Mouse (Mus musculus) erythroblast, embryonic 14.5 days (primary cell): ENCODE measurements around the gene Pou2f3. TPM values are rescaled to one million over a fixed set of nuclear protein-coding genes. Genes with fewer than 3 reads are reported as not detected.

Experiments used
- H3K27me3 ChIP-seq: 2 replicates; pipeline ENCODE4 v1.6.1; 2012; ENCODE audit warnings: inconsistent platforms; ENCODE audit not compliant: control insufficient read depth
- H3K36me3 ChIP-seq: 2 replicates; pipeline ENCODE4 v1.6.1; 2012; ENCODE audit warnings: mild to moderate bottlenecking, inconsistent platforms; ENCODE audit not compliant: control insufficient read depth
- H3K4me1 ChIP-seq: 2 replicates; pipeline ENCODE4 v1.6.1; 2012; ENCODE audit warnings: inconsistent platforms; ENCODE audit not compliant: control insufficient read depth
- H3K4me3 ChIP-seq: replicated peaks from 2 replicates; pipeline ENCODE3; 2012; ENCODE audit warnings: moderate library complexity, mild to moderate bottlenecking, inconsistent platforms
- H3K9me3 ChIP-seq: 2 replicates; pipeline ENCODE4 v1.6.1; 2012; ENCODE audit warnings: low read length, inconsistent platforms, mixed read lengths; ENCODE audit not compliant: control insufficient read depth
- GATA1 ChIP-seq: IDR thresholded peaks from 2 replicates; pipeline ENCODE4 v1.6.1; 2012; ENCODE audit warnings: low read length, inconsistent platforms, mixed read lengths
- TAL1 ChIP-seq: IDR thresholded peaks from 3 replicates; pipeline ENCODE4 v1.6.1; 2012; ENCODE audit warnings: low read length, inconsistent platforms, mixed read lengths
- polyA plus RNA-seq: library from polyadenylated mRNA; stranded (reverse); fragments of >175 nt; gene quantifications from 2 replicates; pipeline ENCODE4 v1.2.3, GENCODE M21; 2012

The Pou2f3 gene
- not detected in 2 replicates for polyA plus RNA-seq

DNA sequence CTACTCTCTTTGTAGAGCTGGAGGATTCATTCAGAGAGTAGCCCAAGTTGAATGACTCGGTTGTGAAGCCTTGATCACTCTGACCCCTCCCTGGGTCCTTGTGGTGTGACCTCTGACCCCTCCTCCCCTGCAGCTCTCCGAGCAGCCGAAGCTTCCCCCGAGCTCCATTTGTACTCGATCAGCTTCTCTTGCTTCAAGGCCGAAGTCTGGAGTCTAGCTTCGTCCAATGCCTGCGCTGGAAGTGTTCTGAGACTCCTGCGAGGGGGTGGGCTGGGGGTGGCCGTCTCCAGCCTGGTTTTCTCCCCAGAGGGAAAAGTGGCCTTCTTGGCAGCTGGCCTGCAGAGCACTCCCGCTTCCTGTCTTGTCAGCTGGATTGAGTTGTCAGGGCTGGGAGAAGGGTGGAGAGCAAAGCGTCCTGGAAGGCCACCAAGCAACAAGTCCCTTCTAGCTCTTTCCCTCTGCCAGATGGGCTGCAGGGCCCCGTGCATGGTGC is at the start of gene Pou2f3:
TSS of gene Pou2f3 (minus strand) at position 180 of the 493 bp plus-strand sequence.
- H3K27me3 ChIP-seq: peaks cover 63% of the 10 kb centered on the region
- H3K4me1 ChIP-seq: no peaks in the 10 kb centered on the region
- H3K36me3 ChIP-seq: no peaks in the 10 kb centered on the region
- no peaks in the 10 kb centered on the region for H3K9me3 ChIP-seq
- no peak within 1 kb of the TSS for H3K4me3 ChIP-seq
- no peak for TF ChIP-seq GATA1
- TF ChIP-seq TAL1: no peak

DNA sequence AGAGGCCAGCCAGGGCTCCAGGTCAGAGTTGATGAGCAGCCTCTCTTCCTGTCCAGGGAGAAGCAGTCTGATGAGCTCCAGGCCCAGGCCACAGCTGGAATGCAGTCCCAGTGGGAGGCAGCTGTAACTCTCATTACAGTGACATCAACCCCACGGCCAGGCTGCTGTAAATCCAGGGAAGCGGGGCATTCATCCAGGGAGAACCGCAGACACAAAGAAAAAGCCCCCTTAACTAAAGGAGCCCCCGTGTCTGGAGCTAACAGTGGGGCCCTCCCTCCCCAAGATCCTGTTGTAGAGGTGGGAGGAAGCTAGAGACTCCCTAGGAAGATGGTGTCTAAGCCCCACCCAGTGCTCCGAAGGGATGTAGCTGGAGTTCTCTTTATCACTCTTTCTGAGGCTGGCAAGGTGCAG is 43.1 kb upstream of the Pou2f3 start:
- H3K9me3 ChIP-seq: no peaks in the 10 kb centered on the region
- no peaks in the 10 kb centered on the region for H3K27me3 ChIP-seq
- TF ChIP-seq TAL1: no peak
- TF ChIP-seq GATA1: no peak
- H3K4me1 ChIP-seq: peaks cover 14% of the 10 kb centered on the region
- no peak overlapping the region for H3K4me3 ChIP-seq
- no peaks in the 10 kb centered on the region for H3K36me3 ChIP-seq

DNA sequence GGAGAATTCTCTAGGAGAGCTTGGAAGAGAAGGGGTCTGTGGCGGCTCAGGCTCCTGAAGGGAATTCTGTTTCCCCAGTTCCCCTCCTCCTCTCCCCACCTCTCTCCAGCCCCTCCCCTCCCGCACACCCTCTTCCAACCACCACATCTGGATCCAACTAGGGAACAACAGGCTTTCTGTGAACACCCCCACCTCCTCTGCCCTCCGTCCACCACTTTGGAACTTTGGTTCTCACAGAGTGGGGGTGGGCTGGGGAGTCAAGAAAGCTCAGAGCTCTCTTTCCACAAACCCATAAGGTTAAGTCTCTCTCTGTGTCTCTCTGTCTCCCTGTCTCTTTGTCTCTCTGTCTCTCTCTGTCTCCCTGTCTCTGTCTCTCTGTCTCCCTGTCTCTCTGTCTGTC is 42.6 kb upstream of the Pou2f3 start:
- no peaks in the 10 kb centered on the region for H3K36me3 ChIP-seq
- TF ChIP-seq TAL1: no peak
- no peak for TF ChIP-seq GATA1
- peaks cover 16% of the 10 kb centered on the region for H3K4me1 ChIP-seq

GRCm38 (mm10) chr9:43251786-43252185 is 41.6 kb upstream of the Pou2f3 start:
- Histone ChIP-seq H3K9me3 (no peaks in the 10 kb centered on the region), H3K36me3 (no peaks in the 10 kb centered on the region), H3K27me3 (no peaks in the 10 kb centered on the region), H3K4me1 (peaks cover 19% of the 10 kb centered on the region), H3K4me3 (no peak overlapping the region)
- no peak for TF ChIP-seq TAL1
- no peak for TF ChIP-seq GATA1

More for the DNA sequence above, 42.6 kb upstream of the Pou2f3 start:
- no peaks in the 10 kb centered on the region for H3K9me3 ChIP-seq
- H3K27me3 ChIP-seq: no peaks in the 10 kb centered on the region
- no peak overlapping the region for H3K4me3 ChIP-seq

DNA sequence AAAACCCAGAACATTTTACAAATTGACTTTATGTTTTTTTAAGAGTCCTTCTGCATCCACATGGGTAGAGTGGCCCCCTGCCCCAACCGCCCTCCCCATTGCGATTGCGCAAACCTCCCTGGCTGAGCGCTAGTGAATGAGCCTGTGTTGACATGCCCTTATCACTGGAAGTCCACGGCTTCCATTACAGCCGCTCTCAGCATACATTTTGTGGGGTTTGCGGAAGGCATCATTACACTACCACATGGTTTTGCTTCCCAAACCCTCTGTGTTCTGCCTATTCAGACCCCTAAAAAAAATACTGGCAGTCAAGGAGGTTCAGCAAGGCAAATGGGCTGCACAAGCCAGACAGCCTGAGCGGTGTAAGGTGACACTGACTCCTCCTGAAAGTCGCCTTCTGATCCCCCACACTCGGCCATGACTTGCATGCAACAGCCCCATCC is 36.6 kb upstream of the Pou2f3 start:
- no peaks in the 10 kb centered on the region for H3K36me3 ChIP-seq
- peaks cover 61% of the 10 kb centered on the region for H3K4me1 ChIP-seq
- H3K4me3 ChIP-seq: peak overlapping the region; percentile 54
- no peaks in the 10 kb centered on the region for H3K27me3 ChIP-seq
- no peaks in the 10 kb centered on the region for H3K9me3 ChIP-seq
- no peak for TF ChIP-seq TAL1
- no peak for TF ChIP-seq GATA1

- no peaks in the 10 kb centered on the region for H3K27me3 ChIP-seq
- no peak for TF ChIP-seq GATA1
- no peak for TF ChIP-seq TAL1
- peaks cover 68% of the 10 kb centered on the region for H3K4me1 ChIP-seq
- no peaks in the 10 kb centered on the region for H3K36me3 ChIP-seq
- no peaks in the 10 kb centered on the region for H3K9me3 ChIP-seq
- no peak overlapping the region for H3K4me3 ChIP-seq
These were observed 35.8 kb upstream of the Pou2f3 start for GRCm38 (mm10) chr9:43245801-43246570.

DNA sequence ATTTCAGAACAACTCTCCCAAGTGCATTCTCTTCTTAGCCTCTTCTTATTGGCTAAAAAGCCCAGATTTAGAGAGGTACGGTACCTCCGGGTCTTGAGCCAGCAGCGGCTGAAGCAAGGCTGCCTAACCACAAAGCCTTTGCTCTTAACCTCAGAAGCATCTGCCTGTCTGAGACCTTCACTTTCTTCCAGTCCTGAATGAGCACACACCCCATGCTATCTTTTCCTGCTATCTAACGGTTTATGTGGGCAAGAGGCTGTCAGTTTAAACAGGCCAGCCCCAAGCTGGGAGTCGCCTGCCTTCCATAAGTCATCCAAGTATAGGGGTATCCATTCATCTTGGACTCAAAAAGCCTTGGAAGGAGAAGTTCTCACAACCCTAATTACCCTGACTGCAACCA is 32.3 kb upstream of the Pou2f3 start:
- peaks cover 95% of the 10 kb centered on the region for H3K4me1 ChIP-seq
- peak; percentile 56 for TF ChIP-seq GATA1
- TF ChIP-seq TAL1: no peak
- H3K9me3 ChIP-seq: no peaks in the 10 kb centered on the region
- H3K27me3 ChIP-seq: no peaks in the 10 kb centered on the region
- H3K4me3 ChIP-seq: peak overlapping the region; percentile 28
- peaks cover 8% of the 10 kb centered on the region for H3K36me3 ChIP-seq

GRCm38 (mm10) chr9:43241970-43242369 is 31.8 kb upstream of the Pou2f3 start:
- no peaks in the 10 kb centered on the region for H3K9me3 ChIP-seq
- H3K4me3 ChIP-seq: peak overlapping the region; percentile 28
- peaks cover 13% of the 10 kb centered on the region for H3K36me3 ChIP-seq
- no peaks in the 10 kb centered on the region for H3K27me3 ChIP-seq
- peaks cover 95% of the 10 kb centered on the region for H3K4me1 ChIP-seq
- no peak for TF ChIP-seq TAL1
- TF ChIP-seq GATA1: no peak

DNA sequence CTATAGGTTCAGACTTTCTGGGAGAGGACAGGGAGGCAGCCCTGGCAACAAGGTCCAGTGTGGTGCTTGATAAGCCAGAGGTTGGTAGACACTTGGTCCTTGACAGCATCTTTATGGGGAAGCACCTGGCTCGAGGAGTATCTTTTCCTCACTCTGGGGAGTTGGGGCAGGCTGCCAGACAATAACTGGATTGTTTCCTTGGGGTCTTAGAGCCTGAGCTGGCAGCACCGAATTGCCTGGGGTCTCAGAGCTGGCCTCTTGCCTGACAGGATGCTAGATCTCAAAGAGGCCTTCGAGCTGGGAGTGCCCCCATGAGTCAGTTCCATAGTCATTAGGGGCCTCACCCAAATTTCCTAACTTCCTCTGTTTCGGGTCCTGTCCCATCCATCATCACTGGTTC is 31.1 kb upstream of the Pou2f3 start:
- Histone ChIP-seq H3K4me3 (peak overlapping the region; percentile 7), H3K36me3 (peaks cover 19% of the 10 kb centered on the region), H3K4me1 (peaks cover 95% of the 10 kb centered on the region), H3K27me3 (no peaks in the 10 kb centered on the region), H3K9me3 (no peaks in the 10 kb centered on the region)
- TF ChIP-seq GATA1 (no peak), TAL1 (no peak)

- peak overlapping the region; percentile 74 for H3K4me3 ChIP-seq
- TF ChIP-seq GATA1 (no peak), TAL1 (no peak)
- peaks cover 27% of the 10 kb centered on the region for H3K36me3 ChIP-seq
- no peaks in the 10 kb centered on the region for H3K9me3 ChIP-seq
- H3K4me1 ChIP-seq: peaks cover 96% of the 10 kb centered on the region
- H3K27me3 ChIP-seq: no peaks in the 10 kb centered on the region
These were observed 30.4 kb upstream of the Pou2f3 start for GRCm38 (mm10) chr9:43240594-43240900.
